Mouse (Mus musculus) spleen, adult 18-20 months (tissue): ENCODE data around the gene Ppm1g.
"Not testable (repeated sequence)": the region's sequence is repeated elsewhere in the genome, so short reads cannot be mapped to it uniquely, and the experiment has no call there.

Experiments
- DNase-seq, 2 experiments: peaks; one replicate each; pipeline ENCODE4 v3.0.0; 2022; ENCODE audit warnings: mixed read lengths in 2 of 2

The Ppm1g gene

GRCm38 (mm10) chr5:31219070-31219469 is 1.4 kb downstream of the Ppm1g start:
- DNase-seq, result no peak

GRCm38 (mm10) chr5:31218294-31218693 is 2.2 kb downstream of the Ppm1g start:
- peak in 1 of 2 experiments; percentile 19 for DNase-seq

- not testable (repeated sequence) for DNase-seq
Observed at GRCm38 (mm10) chr5:31216554-31216953, 3.9 kb downstream of the Ppm1g start.

- DNase-seq, result no peak
Observed at GRCm38 (mm10) chr5:31204421-31204820, 16.1 kb downstream of the Ppm1g start.

- DNase-seq, result no peak
Observed at GRCm38 (mm10) chr5:31203866-31204265, 16.6 kb downstream of the Ppm1g start.

- DNase-seq, result peak in 1 of 2 experiments; percentile 5
Observed at GRCm38 (mm10) chr5:31202933-31203332, 17.6 kb downstream of the Ppm1g start.

GRCm38 (mm10) chr5:31201742-31202590 is 18.5 kb downstream of the Ppm1g start, which contains the start of gene Zfp513:
Gene Zfp513, minus strand, starts transcription at chr5:31202303.
- peak; percentile 84 to 91 for DNase-seq

GRCm38 (mm10) chr5:31201042-31201741 is 19.3 kb downstream of the Ppm1g start:
- peak in 1 of 2 experiments; percentile 13 for DNase-seq

GRCm38 (mm10) chr5:31200327-31200768 is 20.1 kb downstream of the Ppm1g start:
- peak in 1 of 2 experiments; percentile 16 for DNase-seq

GRCm38 (mm10) chr5:31199893-31200292 is 20.6 kb downstream of the Ppm1g start:
- DNase-seq, result peak in 1 of 2 experiments; percentile 10

GRCm38 (mm10) chr5:31199321-31199892 is 21.1 kb downstream of the Ppm1g start:
- no peak for DNase-seq

- DNase-seq, result no peak
Observed at GRCm38 (mm10) chr5:31198616-31199320, 21.7 kb downstream of the Ppm1g start.

- no peak for DNase-seq
Observed at GRCm38 (mm10) chr5:31198170-31198569, 22.3 kb downstream of the Ppm1g start.

- no peak for DNase-seq
Observed at GRCm38 (mm10) chr5:31197072-31197471, 23.4 kb downstream of the Ppm1g start.

- no peak for DNase-seq
Observed at GRCm38 (mm10) chr5:31196207-31196606, 24.3 kb downstream of the Ppm1g start.

- no peak for DNase-seq
Observed at GRCm38 (mm10) chr5:31195671-31196070, 24.8 kb downstream of the Ppm1g start.

- no peak for DNase-seq
Observed at GRCm38 (mm10) chr5:31194486-31195485, 25.7 kb downstream of the Ppm1g start.

- DNase-seq, result no peak
Observed at GRCm38 (mm10) chr5:31193631-31194281, 26.7 kb downstream of the Ppm1g start.

- DNase-seq, result peak; percentile 99
Observed at GRCm38 (mm10) chr5:31192939-31193630, 27.4 kb downstream of the Ppm1g start, which contains the start of the genes Snx17 and Eif2b4. Gene Snx17, plus strand, starts transcription at chr5:31193227. Gene Eif2b4, minus strand, starts transcription at chr5:31193430.
